Mouse (Mus musculus): ENCODE data around the gene Adgrb3. TPM values are rescaled to one million over a fixed set of nuclear protein-coding genes. Genes with fewer than 3 reads are reported as not detected.

Adgrb3 gene
- polyA plus RNA-seq, 1 experiment from 2014 or later: 0.92 TPM

GRCm38 (mm10) chr1:25105367-25105766 is 724.1 kb downstream of the Adgrb3 start:
- Histone ChIP-seq H3K27me3 (no peaks in the 10 kb centered on the region), H3K4me2 (no peak overlapping the region), H3K4me3 (replicated peaks) (no peak overlapping the region), H3K36me3 (no peaks in the 10 kb centered on the region), H3K9ac (replicated peaks) (no peak overlapping the region), H3K4me1 (replicated peaks) (no peaks in the 10 kb centered on the region), H3K9me3 (no peaks in the 10 kb centered on the region), H3K27ac (no peak overlapping the region)
- WGBS: 62% methylated on average over 4 of the region's 4 CpGs
- ATAC-seq (ENCODE audit: insufficient number of reproducible peaks, insufficient read depth, low FRiP score, low TSS enrichment, low read depth): no peak

- no peak overlapping the region for H3K27ac ChIP-seq
- 27% methylated on average over 5 of the region's 5 CpGs for WGBS
- no peak for ATAC-seq (ENCODE audit: insufficient number of reproducible peaks, insufficient read depth, low FRiP score, low TSS enrichment, low read depth)
- H3K4me2 ChIP-seq: no peak overlapping the region
- no peak overlapping the region for H3K9ac ChIP-seq (replicated peaks)
- peaks cover 14% of the 10 kb centered on the region for H3K4me1 ChIP-seq (replicated peaks)
- H3K27me3 ChIP-seq: no peaks in the 10 kb centered on the region
- no peaks in the 10 kb centered on the region for H3K9me3 ChIP-seq
- no peaks in the 10 kb centered on the region for H3K36me3 ChIP-seq
- no peak overlapping the region for H3K4me3 ChIP-seq (replicated peaks)
Observed at GRCm38 (mm10) chr1:25088010-25088719, 741.3 kb downstream of the Adgrb3 start.

GRCm38 (mm10) chr1:25085616-25086372 is 743.7 kb downstream of the Adgrb3 start:
- no peak for ATAC-seq (ENCODE audit: insufficient number of reproducible peaks, insufficient read depth, low FRiP score, low TSS enrichment, low read depth)
- Histone ChIP-seq H3K9me3 (no peaks in the 10 kb centered on the region), H3K27ac (no peak overlapping the region), H3K4me2 (no peak overlapping the region), H3K27me3 (no peaks in the 10 kb centered on the region), H3K4me1 (replicated peaks) (peaks cover 14% of the 10 kb centered on the region), H3K4me3 (replicated peaks) (no peak overlapping the region), H3K36me3 (no peaks in the 10 kb centered on the region), H3K9ac (replicated peaks) (no peak overlapping the region)
- 74% methylated on average over 14 of the region's 14 CpGs for WGBS

GRCm38 (mm10) chr1:25082377-25082776 is 747.1 kb downstream of the Adgrb3 start:
- Histone ChIP-seq H3K27me3 (no peaks in the 10 kb centered on the region), H3K36me3 (no peaks in the 10 kb centered on the region), H3K9ac (replicated peaks) (no peak overlapping the region), H3K4me3 (replicated peaks) (no peak overlapping the region), H3K9me3 (no peaks in the 10 kb centered on the region), H3K27ac (no peak overlapping the region), H3K4me2 (no peak overlapping the region), H3K4me1 (replicated peaks) (peaks cover 8% of the 10 kb centered on the region; the same call in 1 of the 2 replicates)
- WGBS: 83% methylated on average over 8 of the region's 8 CpGs
- ATAC-seq (ENCODE audit: insufficient number of reproducible peaks, insufficient read depth, low FRiP score, low TSS enrichment, low read depth): no peak

GRCm38 (mm10) chr1:25081265-25081849 is 748.1 kb downstream of the Adgrb3 start:
- no peaks in the 10 kb centered on the region for H3K36me3 ChIP-seq
- no peaks in the 10 kb centered on the region for H3K27me3 ChIP-seq
- H3K4me3 ChIP-seq (replicated peaks): no peak overlapping the region
- H3K4me2 ChIP-seq: no peak overlapping the region
- H3K9ac ChIP-seq (replicated peaks): no peak overlapping the region
- no peak for ATAC-seq (ENCODE audit: insufficient number of reproducible peaks, insufficient read depth, low FRiP score, low TSS enrichment, low read depth)
- no peaks in the 10 kb centered on the region for H3K9me3 ChIP-seq
- H3K4me1 ChIP-seq (replicated peaks): peaks cover 8% of the 10 kb centered on the region; the same call in 1 of the 2 replicates
- H3K27ac ChIP-seq: no peak overlapping the region
- 75% methylated on average over 4 of the region's 4 CpGs for WGBS

GRCm38 (mm10) chr1:25079395-25079794 is 750.1 kb downstream of the Adgrb3 start:
- Histone ChIP-seq H3K9ac (replicated peaks) (no peak overlapping the region), H3K4me3 (replicated peaks) (no peak overlapping the region), H3K9me3 (no peaks in the 10 kb centered on the region), H3K4me2 (no peak overlapping the region), H3K4me1 (replicated peaks) (no peaks in the 10 kb centered on the region), H3K36me3 (no peaks in the 10 kb centered on the region), H3K27me3 (no peaks in the 10 kb centered on the region), H3K27ac (no peak overlapping the region)
- 89% methylated on average over 2 of the region's 2 CpGs for WGBS
- no peak for ATAC-seq (ENCODE audit: insufficient number of reproducible peaks, insufficient read depth, low FRiP score, low TSS enrichment, low read depth)

- no peak for ATAC-seq (ENCODE audit: insufficient number of reproducible peaks, insufficient read depth, low FRiP score, low TSS enrichment, low read depth)
- H3K4me3 ChIP-seq (replicated peaks): no peak overlapping the region
- 76% methylated on average over 5 of the region's 5 CpGs for whole genome bisulfite sequencing
- no peak overlapping the region for H3K4me2 ChIP-seq
- no peaks in the 10 kb centered on the region for H3K4me1 ChIP-seq (replicated peaks)
- H3K9me3 ChIP-seq: no peaks in the 10 kb centered on the region
- no peak overlapping the region for H3K27ac ChIP-seq
- no peaks in the 10 kb centered on the region for H3K36me3 ChIP-seq
- no peaks in the 10 kb centered on the region for H3K27me3 ChIP-seq
- no peak overlapping the region for H3K9ac ChIP-seq (replicated peaks)
Observed at GRCm38 (mm10) chr1:25075952-25076351, 753.6 kb downstream of the Adgrb3 start.

- Histone ChIP-seq H3K4me2 (peak overlapping the region; percentile 36; the same call in 1 of the 2 replicates), H3K36me3 (no peaks in the 10 kb centered on the region), H3K4me3 (replicated peaks) (no peak overlapping the region), H3K27me3 (no peaks in the 10 kb centered on the region), H3K9me3 (no peaks in the 10 kb centered on the region), H3K9ac (replicated peaks) (no peak overlapping the region), H3K27ac (no peak overlapping the region), H3K4me1 (replicated peaks) (no peaks in the 10 kb centered on the region)
- no peak for ATAC-seq (ENCODE audit: insufficient number of reproducible peaks, insufficient read depth, low FRiP score, low TSS enrichment, low read depth)
- 20% methylated on average over 6 of the region's 6 CpGs for WGBS
Observed at GRCm38 (mm10) chr1:25063964-25064363, 765.5 kb downstream of the Adgrb3 start.

GRCm38 (mm10) chr1:25060935-25061334 is 768.6 kb downstream of the Adgrb3 start:
- Histone ChIP-seq H3K4me3 (replicated peaks) (no peak overlapping the region), H3K9me3 (no peaks in the 10 kb centered on the region), H3K36me3 (no peaks in the 10 kb centered on the region), H3K4me1 (replicated peaks) (no peaks in the 10 kb centered on the region), H3K27me3 (no peaks in the 10 kb centered on the region), H3K4me2 (no peak overlapping the region), H3K27ac (no peak overlapping the region), H3K9ac (replicated peaks) (no peak overlapping the region)
- ATAC-seq (ENCODE audit: insufficient number of reproducible peaks, insufficient read depth, low FRiP score, low TSS enrichment, low read depth): no peak
- 80% methylated on average over 3 of the region's 3 CpGs for WGBS

- no peaks in the 10 kb centered on the region for H3K9me3 ChIP-seq
- H3K4me2 ChIP-seq: no peak overlapping the region
- no peak for ATAC-seq (ENCODE audit: insufficient number of reproducible peaks, insufficient read depth, low FRiP score, low TSS enrichment, low read depth)
- no peak overlapping the region for H3K27ac ChIP-seq
- no peaks in the 10 kb centered on the region for H3K36me3 ChIP-seq
- WGBS: 93% methylated on average over 6 of the region's 6 CpGs
- no peak overlapping the region for H3K9ac ChIP-seq (replicated peaks)
- no peaks in the 10 kb centered on the region for H3K4me1 ChIP-seq (replicated peaks)
- no peak overlapping the region for H3K4me3 ChIP-seq (replicated peaks)
- no peaks in the 10 kb centered on the region for H3K27me3 ChIP-seq
Observed at GRCm38 (mm10) chr1:25060191-25060590, 769.3 kb downstream of the Adgrb3 start.

- no peak for ATAC-seq (ENCODE audit: insufficient number of reproducible peaks, insufficient read depth, low FRiP score, low TSS enrichment, low read depth)
- no peaks in the 10 kb centered on the region for H3K4me1 ChIP-seq (replicated peaks)
- no peak overlapping the region for H3K27ac ChIP-seq
- no peaks in the 10 kb centered on the region for H3K36me3 ChIP-seq
- H3K9ac ChIP-seq (replicated peaks): no peak overlapping the region
- no peaks in the 10 kb centered on the region for H3K9me3 ChIP-seq
- H3K4me2 ChIP-seq: no peak overlapping the region
- WGBS: 72% methylated on average over 2 of the region's 2 CpGs
- no peak overlapping the region for H3K4me3 ChIP-seq (replicated peaks)
- no peaks in the 10 kb centered on the region for H3K27me3 ChIP-seq
Observed at GRCm38 (mm10) chr1:25057656-25058055, 771.9 kb downstream of the Adgrb3 start.

All from limb, embryonic 12.5 days (tissue).